Mouse (Mus musculus) forebrain, embryonic 10.5 days (tissue): Measurements from ENCODE around the gene Sec24c. TPM values are rescaled to one million over a fixed set of nuclear protein-coding genes. Genes with fewer than 3 reads are reported as not detected.
A peak's percentile ranks its signal among the peaks of the same experiment; 100 is the strongest.
"Not testable (repeated sequence)": the region's sequence is repeated elsewhere in the genome, so short reads cannot be mapped to it uniquely, and the experiment has no call there.

Experiments
- DNase-seq: peaks from one replicate; pipeline ENCODE4 v3.0.0-alpha.2; 2017; ENCODE audit warnings: low spot score; ENCODE audit errors: extremely low spot score
- H3K27ac ChIP-seq: fragments of 300-500 bp; sonication (generic); 2 replicates; pipeline ENCODE4 v1.5.1; 2016; ENCODE audit warnings: mild to moderate bottlenecking
- H3K27me3 ChIP-seq: fragments of 300-500 bp; sonication (generic); 2 replicates; pipeline ENCODE4 v1.6.1; 2016; ENCODE audit warnings: mild to moderate bottlenecking; ENCODE audit not compliant: poor library complexity, severe bottlenecking
- H3K36me3 ChIP-seq: fragments of 300-500 bp; sonication (generic); replicated peaks from 2 replicates; pipeline ENCODE4 v1.6.1; 2016; ENCODE audit warnings: mild to moderate bottlenecking, moderate library complexity
- H3K4me1 ChIP-seq: fragments of 300-500 bp; sonication (generic); 2 replicates; pipeline ENCODE4 v1.6.1; 2016
- H3K4me3 ChIP-seq: fragments of 300-500 bp; sonication (generic); 2 replicates; pipeline ENCODE4 v1.5.1; 2016; ENCODE audit warnings: mild to moderate bottlenecking, moderate library complexity
- H3K9me3 ChIP-seq: fragments of 300-500 bp; sonication (generic); 2 replicates; pipeline ENCODE4 v1.6.1; 2016; ENCODE audit warnings: mild to moderate bottlenecking, moderate library complexity
- WGBS: fragments of 180-500 bp; shearing (Covaris S2); methylation state at CpG from one replicate; pipeline ENCODE4 v1.1.7; 2016; 5-methylcytosine and 5-hydroxymethylcytosine counted together
- polyA plus RNA-seq: library from polyadenylated mRNA; unstranded; fragments of >200 nt; fragmentation: Nextera tagmentation; extraction: Ambion mirVana; gene quantifications from 2 replicates; pipeline ENCODE4 v1.2.1, GENCODE M21; 2016

Sec24c gene
- polyA plus RNA-seq = 101 and 105 TPM in 2 replicates

DNA sequence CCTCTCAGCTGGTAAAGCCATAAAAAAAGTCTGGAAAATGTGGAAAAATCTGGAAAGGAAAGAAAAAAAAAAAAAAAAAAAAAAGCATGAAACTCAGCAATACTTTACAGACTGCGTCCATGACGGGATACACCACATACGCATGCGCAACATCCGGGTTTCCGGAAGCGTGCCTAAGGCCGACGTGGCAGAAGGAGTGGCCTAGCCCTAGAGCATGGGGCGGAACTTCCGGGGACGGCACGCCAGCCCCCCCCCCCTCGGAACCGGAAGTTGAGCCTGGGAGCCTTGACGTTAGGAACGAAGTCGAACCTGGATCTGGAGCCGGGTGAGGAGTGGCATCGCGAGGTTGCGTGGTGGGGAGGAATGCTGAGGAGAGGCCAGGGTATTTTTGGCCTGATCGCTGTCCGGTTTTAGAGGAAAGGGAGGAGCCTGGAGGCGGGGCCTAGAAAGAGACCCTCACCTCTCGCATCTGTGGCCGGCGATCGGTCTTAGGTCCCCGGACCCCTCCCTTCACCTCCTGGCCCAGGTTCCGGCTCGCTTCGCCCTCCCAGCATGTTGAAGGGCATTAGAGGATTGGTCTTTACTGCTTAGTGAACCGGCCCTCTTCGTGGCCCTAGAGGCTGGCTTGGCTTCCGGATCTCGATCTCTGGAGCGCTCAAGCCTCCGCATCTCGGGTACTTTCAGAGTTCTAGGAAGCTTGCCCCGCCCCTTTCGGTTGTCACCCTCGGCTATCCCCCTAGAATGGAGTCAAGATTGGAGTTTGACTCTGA is at the start of gene Sec24c:
Gene Sec24c, plus strand, starts transcription at position 245 of the 770 bp plus-strand sequence.
- Histone ChIP-seq H3K4me3 (peak within 1 kb of the TSS; percentile 86), H3K9me3 (no peaks in the 10 kb centered on the region), H3K4me1 (peaks cover 18% of the 10 kb centered on the region), H3K27ac (peak within 1 kb of the TSS; percentile 90), H3K36me3 (peaks cover 38% of the 10 kb centered on the region), H3K27me3 (0 out of 2 replicates have a peak, but pooled peaks cover under 1% of the 10 kb centered on the region)
- peak; percentile 100 for DNase-seq
- under 1% methylated on average over 43 of the region's 43 CpGs for WGBS

DNA sequence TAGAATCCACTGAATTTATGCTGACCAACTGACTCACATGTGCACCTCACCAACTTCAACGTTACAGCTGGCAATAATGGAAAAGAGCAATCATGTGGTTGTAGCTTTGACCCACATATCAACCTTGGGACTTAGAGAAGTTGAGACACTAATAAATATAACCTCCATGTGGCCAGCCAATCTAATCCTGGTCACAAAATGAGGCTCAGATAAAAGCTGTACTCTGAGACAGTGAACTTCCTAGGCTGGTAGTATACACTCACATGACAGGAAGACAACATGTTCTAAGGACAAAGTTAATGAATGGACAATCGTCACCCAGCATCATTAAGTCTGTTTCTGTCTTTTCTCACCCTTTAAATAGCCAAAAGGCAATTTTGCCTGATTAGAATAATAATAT is 47.7 kb upstream of the Sec24c start:
- no peak overlapping the region for H3K27ac ChIP-seq
- no peaks in the 10 kb centered on the region for H3K27me3 ChIP-seq
- peaks cover 33% of the 10 kb centered on the region for H3K36me3 ChIP-seq
- H3K4me3 ChIP-seq = no peak overlapping the region
- no peaks in the 10 kb centered on the region for H3K9me3 ChIP-seq
- 91% methylated on average over 2 of the region's 2 CpGs for WGBS
- H3K4me1 ChIP-seq = peaks cover 3% of the 10 kb centered on the region; the same call in 1 of the 2 replicates
- DNase-seq = no peak

DNA sequence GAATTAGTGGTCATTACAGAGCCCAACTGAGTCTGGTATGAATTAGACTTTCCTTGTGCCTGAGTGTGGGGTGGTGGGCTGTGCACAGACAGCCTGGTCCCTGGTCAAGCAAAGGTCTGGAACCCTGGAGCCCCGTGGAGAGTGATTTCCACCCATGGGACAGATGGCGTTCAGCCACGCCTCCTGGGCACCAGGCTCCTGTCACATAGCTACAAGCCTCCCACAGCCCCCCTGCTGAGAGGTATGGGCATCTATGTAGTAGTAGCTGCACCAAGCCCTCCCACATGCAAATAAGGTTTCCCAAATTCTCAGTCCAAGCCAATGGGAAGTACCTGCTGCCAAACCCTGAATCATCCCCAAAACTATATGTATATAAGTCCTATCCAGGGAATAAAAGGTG is 47.1 kb upstream of the Sec24c start:
- peaks cover 3% of the 10 kb centered on the region; the same call in 1 of the 2 replicates for H3K4me1 ChIP-seq
- DNase-seq = no peak
- H3K27me3 ChIP-seq = no peaks in the 10 kb centered on the region
- 83% methylated on average over 3 of the region's 3 CpGs for WGBS
- no peak overlapping the region for H3K4me3 ChIP-seq
- H3K27ac ChIP-seq = no peak overlapping the region
- peaks cover 33% of the 10 kb centered on the region for H3K36me3 ChIP-seq
- H3K9me3 ChIP-seq = no peaks in the 10 kb centered on the region

DNA sequence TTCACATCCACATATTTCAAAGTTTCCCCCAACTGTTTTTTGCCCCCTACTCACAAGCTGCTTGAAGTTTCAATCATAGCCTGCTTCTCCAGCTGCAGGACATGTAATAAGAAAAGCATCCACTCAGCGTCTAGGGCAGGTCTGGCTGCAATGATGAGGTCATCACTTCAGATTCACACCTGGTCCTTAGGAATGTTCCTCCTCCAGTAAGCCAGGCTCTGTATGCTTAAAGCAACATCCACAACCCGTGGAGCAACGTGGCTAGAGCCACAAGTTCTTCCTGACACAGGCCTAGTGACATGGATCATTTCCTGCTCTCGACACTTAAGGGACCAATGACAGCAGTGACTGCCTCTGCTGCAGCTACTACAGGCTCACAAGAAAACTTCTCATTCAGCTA is 42.9 kb upstream of the Sec24c start:
- Histone ChIP-seq H3K27ac (no peak overlapping the region), H3K9me3 (no peaks in the 10 kb centered on the region), H3K27me3 (no peaks in the 10 kb centered on the region), H3K4me3 (no peak overlapping the region), H3K36me3 (peaks cover 36% of the 10 kb centered on the region), H3K4me1 (peaks cover 3% of the 10 kb centered on the region; the same call in 1 of the 2 replicates)
- WGBS = 76% methylated on average over 4 of the region's 4 CpGs
- DNase-seq = no peak

DNA sequence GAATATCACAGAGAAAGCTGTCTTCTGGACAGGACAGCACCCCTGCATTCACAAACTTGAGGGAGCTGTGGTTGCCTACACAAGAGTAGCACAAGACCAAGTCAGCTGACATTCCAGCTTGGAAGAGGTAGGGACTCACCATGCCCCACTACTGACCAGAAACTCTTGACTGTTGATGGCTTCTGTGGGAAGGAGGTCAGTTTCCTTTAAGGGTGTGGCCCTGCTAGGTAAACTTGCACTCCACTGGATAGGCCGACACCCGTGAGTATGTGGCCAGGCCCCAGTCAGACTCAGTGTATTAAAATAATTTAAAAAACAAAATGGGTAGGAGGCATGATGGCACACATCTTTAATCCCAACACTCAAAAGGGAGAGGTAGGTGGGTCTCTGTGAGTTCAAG is 38.6 kb upstream of the Sec24c start:
- Histone ChIP-seq H3K27ac (no peak overlapping the region), H3K9me3 (no peaks in the 10 kb centered on the region), H3K27me3 (no peaks in the 10 kb centered on the region), H3K4me1 (peaks cover 8% of the 10 kb centered on the region), H3K4me3 (no peak overlapping the region), H3K36me3 (peaks cover 16% of the 10 kb centered on the region)
- DNase-seq = no peak
- 95% methylated on average over 2 of the region's 2 CpGs for WGBS

DNA sequence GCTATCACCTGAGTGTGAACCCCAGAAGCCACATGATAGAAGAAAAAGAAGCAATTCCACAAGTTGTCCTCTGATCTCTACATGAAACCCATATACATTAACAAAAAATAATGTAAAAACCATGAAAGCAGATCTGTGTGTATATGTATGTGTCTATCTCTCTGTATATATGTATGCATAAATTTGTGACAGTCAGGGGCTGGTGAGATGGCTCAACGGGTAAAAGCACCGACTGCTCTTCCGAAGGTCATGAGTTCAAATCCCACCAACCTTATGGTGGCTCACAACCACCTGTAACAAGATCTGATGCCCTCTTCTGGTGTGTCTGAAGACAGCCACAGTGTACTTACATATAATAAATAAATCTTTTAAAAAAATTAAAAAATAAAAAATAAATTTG is 37.1 kb upstream of the Sec24c start:
- Histone ChIP-seq H3K4me1 (peaks cover 14% of the 10 kb centered on the region), H3K36me3 (peaks cover 12% of the 10 kb centered on the region)
- H3K9me3 ChIP-seq, H3K4me3 ChIP-seq, DNase-seq, H3K27me3 ChIP-seq, H3K27ac ChIP-seq: not testable (repeated sequence)
- 94% methylated on average over 3 of the region's 3 CpGs for WGBS

DNA sequence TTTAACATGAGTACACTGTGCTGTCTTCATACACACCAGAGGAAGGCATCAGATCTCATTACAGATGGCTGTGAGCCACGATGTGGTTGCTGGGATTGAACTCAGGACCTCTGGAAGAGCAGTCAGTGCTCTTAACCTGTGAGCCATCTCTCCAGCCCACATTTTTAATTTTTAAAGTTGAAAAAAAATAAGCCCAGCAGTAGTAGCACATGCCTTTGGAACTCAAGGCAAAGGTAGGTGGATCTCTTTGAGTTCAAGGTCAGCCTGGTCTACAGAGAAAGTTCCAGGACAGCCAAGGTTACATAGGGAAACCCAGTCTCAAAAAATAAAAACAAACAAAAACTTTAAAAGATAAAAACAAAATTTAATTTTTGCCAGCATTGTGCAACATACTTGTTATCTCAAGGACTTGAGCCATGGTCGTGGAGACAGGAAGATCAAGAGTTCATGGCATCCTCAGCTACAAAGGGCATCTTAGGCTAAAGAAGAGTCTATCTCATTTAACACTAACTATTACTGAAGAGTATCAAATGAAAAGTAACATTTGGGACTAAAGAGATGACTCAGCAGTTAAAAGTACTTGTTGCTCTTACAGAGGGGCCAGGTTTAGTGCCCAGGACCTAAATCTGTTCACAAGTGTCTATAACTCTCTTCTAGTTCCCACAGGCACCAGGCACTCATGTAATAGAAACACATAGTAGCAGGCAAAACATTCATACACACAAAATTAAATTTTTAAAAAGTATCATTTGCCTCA is 36.1 kb upstream of the Sec24c start:
- WGBS = 90% methylated on average over 2 of the region's 2 CpGs
- Histone ChIP-seq H3K27me3 (no peaks in the 10 kb centered on the region), H3K4me1 (peaks cover 17% of the 10 kb centered on the region), H3K9me3 (no peaks in the 10 kb centered on the region), H3K36me3 (peaks cover 12% of the 10 kb centered on the region), H3K27ac (no peak overlapping the region), H3K4me3 (no peak overlapping the region)
- DNase-seq = no peak

DNA sequence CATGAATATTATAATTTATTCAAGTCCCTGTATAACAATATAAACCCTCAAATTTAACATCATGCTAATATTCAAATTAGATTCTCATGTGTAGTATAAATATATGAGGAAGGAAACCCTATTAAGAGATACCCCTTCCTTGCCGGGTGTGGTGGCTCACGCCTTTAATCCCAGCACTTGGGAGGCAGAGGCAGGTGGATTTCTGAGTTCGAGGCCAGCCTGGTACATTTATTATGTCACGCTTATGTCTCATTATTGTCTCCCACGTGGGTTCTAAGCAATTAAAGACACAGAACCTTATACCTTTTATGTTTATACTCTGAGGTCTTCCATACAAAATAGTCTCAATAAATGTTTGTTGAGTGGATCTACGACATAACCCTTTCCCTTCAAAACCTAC is 35.4 kb upstream of the Sec24c start:
- WGBS = 96% methylated on average over 6 of the region's 6 CpGs
- no peak overlapping the region for H3K27ac ChIP-seq
- H3K27me3 ChIP-seq = no peaks in the 10 kb centered on the region
- peaks cover 17% of the 10 kb centered on the region for H3K4me1 ChIP-seq
- H3K9me3 ChIP-seq = no peaks in the 10 kb centered on the region
- peaks cover 12% of the 10 kb centered on the region for H3K36me3 ChIP-seq
- H3K4me3 ChIP-seq = no peak overlapping the region
- DNase-seq = no peak

DNA sequence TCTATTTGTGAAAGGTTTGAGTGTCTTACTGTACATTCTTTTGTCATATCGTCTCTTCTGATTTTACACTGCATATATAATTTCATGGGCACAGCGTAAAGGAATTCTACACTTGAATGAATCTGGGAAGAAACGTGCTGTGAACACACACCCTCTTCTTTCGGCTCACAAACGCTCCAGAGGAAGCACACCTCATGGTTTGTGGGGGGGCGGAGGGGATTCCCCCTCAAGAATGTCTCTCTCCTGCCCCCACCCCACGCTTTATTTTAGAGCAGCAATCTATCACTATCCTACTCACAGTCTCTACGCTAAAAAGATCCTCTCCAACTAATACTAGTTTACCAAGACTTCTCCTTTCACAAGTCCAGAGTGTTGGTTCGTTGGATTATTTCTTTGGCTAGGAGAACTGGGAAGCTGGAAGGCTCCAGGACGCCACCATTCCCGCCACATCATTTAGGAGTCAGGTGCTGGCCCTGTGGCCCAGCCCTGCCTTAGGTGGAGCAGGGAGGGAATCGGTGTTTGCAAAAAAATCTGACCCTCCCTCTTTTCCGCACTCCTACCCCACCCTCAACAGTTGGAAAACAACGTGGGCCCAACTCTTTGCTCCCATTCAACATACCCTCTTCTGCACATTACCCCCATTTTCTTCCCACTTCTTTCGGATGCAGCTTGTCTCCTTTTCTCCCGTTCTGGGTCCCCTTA is 34.0 kb upstream of the Sec24c start:
- peak overlapping the region; percentile 98 for H3K27ac ChIP-seq
- no peaks in the 10 kb centered on the region for H3K9me3 ChIP-seq
- WGBS = 2% methylated on average over 16 of the region's 16 CpGs
- H3K36me3 ChIP-seq = peaks cover 12% of the 10 kb centered on the region
- DNase-seq = no peak
- H3K4me3 ChIP-seq = peak overlapping the region; percentile 96
- no peaks in the 10 kb centered on the region for H3K27me3 ChIP-seq
- H3K4me1 ChIP-seq = peaks cover 17% of the 10 kb centered on the region

DNA sequence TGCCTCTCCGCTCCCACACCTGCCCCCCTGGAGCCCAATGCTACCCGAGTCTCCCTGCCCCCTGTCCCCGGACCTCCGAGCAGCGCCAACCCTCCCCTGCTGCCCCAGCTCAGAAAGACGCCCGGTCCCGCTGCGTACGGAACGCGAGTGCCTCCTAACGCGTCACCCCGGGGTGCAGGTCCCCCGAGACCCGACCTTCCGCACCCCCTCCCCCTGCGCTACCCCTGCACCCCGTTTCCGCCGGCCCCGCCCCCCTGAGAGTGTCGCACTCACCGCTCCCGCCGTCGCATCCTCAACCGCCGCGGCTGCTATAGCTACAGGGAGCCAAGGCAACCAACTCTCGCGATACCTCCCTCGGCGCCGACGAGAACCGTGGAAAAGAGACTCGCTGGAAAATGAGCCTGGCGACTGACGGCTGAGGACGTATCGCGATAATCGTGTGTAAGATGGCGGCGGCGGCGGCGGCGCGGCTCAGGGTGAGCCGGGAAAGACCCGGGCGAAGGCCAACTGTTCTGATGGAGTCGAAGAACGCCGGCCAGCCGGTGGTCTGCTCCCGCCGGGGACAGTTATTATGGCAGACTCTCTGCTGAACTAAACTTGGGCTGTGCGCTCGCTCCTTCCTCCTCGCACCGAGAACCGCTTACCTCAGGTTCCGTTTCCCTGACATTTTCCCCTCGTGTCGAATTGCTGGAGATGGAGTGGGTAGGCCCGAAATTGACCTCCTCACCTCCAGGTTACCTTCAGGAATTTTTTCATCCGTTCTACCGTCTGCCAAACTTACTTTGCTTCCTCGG is 33.3 kb upstream of the Sec24c start, which contains the start of gene Usp54:
Gene Usp54, minus strand, starts transcription at position 420 of the 794 bp plus-strand sequence.
- peaks cover 17% of the 10 kb centered on the region for H3K4me1 ChIP-seq
- peak within 1 kb of the TSS; percentile 96 for H3K4me3 ChIP-seq
- H3K27ac ChIP-seq = peak within 1 kb of the TSS; percentile 98
- no peaks in the 10 kb centered on the region for H3K27me3 ChIP-seq
- no peaks in the 10 kb centered on the region for H3K9me3 ChIP-seq
- peak; percentile 99 for DNase-seq
- H3K36me3 ChIP-seq = peaks cover 8% of the 10 kb centered on the region; the same call in 1 of the 2 replicates
- WGBS = under 1% methylated on average over 73 of the region's 73 CpGs

DNA sequence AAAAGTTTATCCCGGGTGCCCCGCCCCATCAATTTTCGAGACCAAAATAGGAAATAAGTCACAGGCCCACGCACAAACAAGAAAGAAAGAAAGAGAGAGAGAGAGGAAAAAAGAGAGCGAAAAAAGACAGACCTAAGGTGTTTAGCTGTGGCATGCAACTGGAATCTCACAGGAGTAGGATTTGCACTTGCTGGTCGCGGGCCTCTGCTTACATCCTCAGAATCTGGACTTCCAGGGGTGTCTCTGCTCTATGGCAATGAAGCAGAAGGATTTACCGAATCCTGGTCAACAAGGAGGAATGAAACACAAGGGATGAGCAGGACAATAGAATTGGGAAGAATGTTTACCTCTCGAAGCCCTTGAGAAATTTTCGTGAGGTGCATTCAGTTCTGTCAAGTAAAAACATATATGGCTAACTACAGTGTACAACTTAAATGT is 32.7 kb upstream of the Sec24c start:
- no peak for DNase-seq
- Histone ChIP-seq H3K4me3 (peak overlapping the region; percentile 96), H3K27me3 (no peaks in the 10 kb centered on the region), H3K9me3 (no peaks in the 10 kb centered on the region), H3K4me1 (peaks cover 17% of the 10 kb centered on the region), H3K36me3 (peaks cover 1% of the 10 kb centered on the region; the same call in 1 of the 2 replicates), H3K27ac (peak overlapping the region; percentile 98)
- WGBS = 15% methylated on average over 10 of the region's 10 CpGs

DNA sequence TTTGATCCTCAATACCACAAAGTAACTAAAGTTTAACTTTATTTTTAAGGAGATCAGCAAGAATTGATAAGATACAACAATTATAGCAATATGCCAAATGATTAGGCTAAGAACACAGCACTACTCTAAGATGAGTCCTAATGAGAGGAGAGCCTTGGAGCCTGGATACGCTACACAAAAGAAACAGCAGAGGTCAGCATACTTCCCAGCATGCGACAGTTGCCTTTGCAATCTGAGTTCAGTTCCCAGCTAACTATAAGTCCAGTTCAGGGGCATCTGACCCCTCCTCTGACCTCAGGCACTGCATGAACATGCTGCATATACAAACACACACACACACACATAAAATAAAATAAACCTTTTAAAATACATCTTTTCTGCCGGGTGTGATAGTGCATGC is 28.6 kb upstream of the Sec24c start:
- H3K27ac ChIP-seq = no peak overlapping the region
- peaks cover 9% of the 10 kb centered on the region for H3K4me1 ChIP-seq
- no peaks in the 10 kb centered on the region for H3K9me3 ChIP-seq
- DNase-seq = no peak
- no peak overlapping the region for H3K4me3 ChIP-seq
- 33% methylated on average over 3 of the region's 3 CpGs for WGBS
- no peaks in the 10 kb centered on the region for H3K36me3 ChIP-seq
- H3K27me3 ChIP-seq = no peaks in the 10 kb centered on the region
